Mouse (Mus musculus) stomach, embryonic 16.5 days (tissue): ENCODE measurements around the gene Sf1. TPM values are rescaled to one million over a fixed set of nuclear protein-coding genes. Genes with fewer than 3 reads are reported as not detected.
A peak's percentile ranks its signal among the peaks of the same experiment; 100 is the strongest.

ENCODE experiments used
- ATAC-seq: fragments of 200-750 bp; cut with Nextera tagmentation; 2 replicates; pipeline ENCODE4 v1.8.0; 2017; ENCODE audit warnings: moderate number of reproducible peaks, moderate TSS enrichment; ENCODE audit not compliant: insufficient read depth, low FRiP score
- H3K27ac ChIP-seq: fragments of 300-500 bp; sonication (generic); 2 replicates; pipeline ENCODE4 v1.5.1; 2014; ENCODE audit warnings: low read length
- H3K27me3 ChIP-seq: fragments of 300-500 bp; sonication (generic); 2 replicates; pipeline ENCODE4 v1.6.1; 2014; ENCODE audit warnings: low read length, control low read depth, mixed read lengths; ENCODE audit not compliant: control insufficient read depth, insufficient read depth
- H3K36me3 ChIP-seq: fragments of 300-500 bp; sonication (generic); 2 replicates; pipeline ENCODE4 v1.6.1; 2014; ENCODE audit warnings: low read length; ENCODE audit not compliant: control insufficient read depth, insufficient read depth
- H3K4me1 ChIP-seq: fragments of 300-500 bp; sonication (generic); 2 replicates; pipeline ENCODE4 v1.6.1; 2014; ENCODE audit warnings: low read length, control low read depth, mixed read lengths; ENCODE audit not compliant: control insufficient read depth, insufficient read depth
- H3K4me2 ChIP-seq: fragments of 300-500 bp; sonication (generic); 2 replicates; pipeline ENCODE4 v1.6.1; 2014; ENCODE audit warnings: low read depth, low read length, mixed read lengths
- H3K4me3 ChIP-seq: fragments of 300-500 bp; sonication (generic); replicated peaks from 2 replicates; pipeline ENCODE4 v1.5.1; 2014; ENCODE audit warnings: mild to moderate bottlenecking, low read length
- H3K9ac ChIP-seq: fragments of 300-500 bp; sonication (generic); 2 replicates; pipeline ENCODE4 v1.6.1; 2014; ENCODE audit warnings: low read length
- H3K9me3 ChIP-seq: fragments of 300-500 bp; sonication (generic); replicated peaks from 2 replicates; pipeline ENCODE4 v1.6.1; 2016; ENCODE audit warnings: low read length, control low read depth; ENCODE audit not compliant: control insufficient read depth
- WGBS: fragments of 180-500 bp; shearing (Covaris S2); extraction: QIAGEN DNeasy Blood & Tissue Kit; methylation state at CpG from one replicate; pipeline ENCODE4 v1.1.7; 2014; 5-methylcytosine and 5-hydroxymethylcytosine counted together
- polyA plus RNA-seq: library from polyadenylated mRNA; unstranded; fragments of >200 nt; fragmentation: Nextera tagmentation; extraction: Ambion mirVana; gene quantifications from 2 replicates; pipeline ENCODE4 v1.2.1, GENCODE M21; 2015

The Sf1 gene
- polyA plus RNA-seq, 1 experiment from 2014 or later: 94.5 TPM

GRCm38 (mm10) chr19:6399285-6400095 lies 36.0 kb downstream of the Sf1 start, which contains the start of gene Rasgrp2:
TSS of gene Rasgrp2 (plus strand) at chr19:6399340.
- peak; percentile 31; the same call in 1 of the 2 replicates for ATAC-seq
- no peaks in the 10 kb centered on the region for H3K36me3 ChIP-seq
- WGBS: under 1% methylated on average over 72 of the region's 87 CpGs
- peak within 1 kb of the TSS; percentile 100 for H3K4me2 ChIP-seq
- H3K27ac ChIP-seq: peak within 1 kb of the TSS; percentile 69
- no peaks in the 10 kb centered on the region for H3K9me3 ChIP-seq
- peaks cover 26% of the 10 kb centered on the region for H3K27me3 ChIP-seq
- peak within 1 kb of the TSS; percentile 82 for H3K9ac ChIP-seq
- peak within 1 kb of the TSS; percentile 66 for H3K4me3 ChIP-seq
- H3K4me1 ChIP-seq: peaks cover 34% of the 10 kb centered on the region

GRCm38 (mm10) chr19:6400096-6401086 lies 36.9 kb downstream of the Sf1 start:
- Histone ChIP-seq H3K4me2 (peak overlapping the region; percentile 100), H3K4me1 (peaks cover 34% of the 10 kb centered on the region), H3K27me3 (peaks cover 26% of the 10 kb centered on the region), H3K9me3 (no peaks in the 10 kb centered on the region), H3K9ac (peak overlapping the region; percentile 82), H3K36me3 (no peaks in the 10 kb centered on the region), H3K4me3 (peak overlapping the region; percentile 66), H3K27ac (peak overlapping the region; percentile 52; the same call in 1 of the 2 replicates)
- WGBS: 2% methylated on average over 29 of the region's 29 CpGs
- peak; percentile 6; the same call in 1 of the 2 replicates for ATAC-seq

GRCm38 (mm10) chr19:6401131-6401815 lies 37.8 kb downstream of the Sf1 start:
- Histone ChIP-seq H3K9me3 (no peaks in the 10 kb centered on the region), H3K36me3 (no peaks in the 10 kb centered on the region), H3K27me3 (peaks cover 26% of the 10 kb centered on the region), H3K4me1 (peaks cover 34% of the 10 kb centered on the region), H3K27ac (peak overlapping the region; percentile 52; the same call in 1 of the 2 replicates), H3K4me2 (peak overlapping the region; percentile 100), H3K9ac (peak overlapping the region; percentile 82), H3K4me3 (peak overlapping the region; percentile 66)
- WGBS: under 1% methylated on average over 32 of the region's 32 CpGs
- peak; percentile 39 for ATAC-seq

GRCm38 (mm10) chr19:6401951-6402350 lies 38.5 kb downstream of the Sf1 start:
- H3K9me3 ChIP-seq: no peaks in the 10 kb centered on the region
- H3K4me1 ChIP-seq: peaks cover 34% of the 10 kb centered on the region
- H3K36me3 ChIP-seq: no peaks in the 10 kb centered on the region
- no peak for ATAC-seq
- H3K27ac ChIP-seq: peak overlapping the region; percentile 19; the same call in 1 of the 2 replicates
- peak overlapping the region; percentile 66 for H3K4me3 ChIP-seq
- 11% methylated on average over 9 of the region's 9 CpGs for WGBS
- peaks cover 26% of the 10 kb centered on the region for H3K27me3 ChIP-seq
- peak overlapping the region; percentile 82; the same call in 1 of the 2 replicates for H3K9ac ChIP-seq
- peak overlapping the region; percentile 100 for H3K4me2 ChIP-seq

GRCm38 (mm10) chr19:6403869-6404268 lies 40.4 kb downstream of the Sf1 start:
- peaks cover 26% of the 10 kb centered on the region for H3K4me1 ChIP-seq

GRCm38 (mm10) chr19:6405433-6405832 lies 41.9 kb downstream of the Sf1 start:
- H3K9ac ChIP-seq: no peak overlapping the region

More at GRCm38 (mm10) chr19:6403869-6404268, 40.4 kb downstream of the Sf1 start:
- peaks cover 26% of the 10 kb centered on the region for H3K27me3 ChIP-seq
- ATAC-seq: no peak
- H3K9me3 ChIP-seq: no peaks in the 10 kb centered on the region
- WGBS: 87% methylated on average over 10 of the region's 10 CpGs
- no peak overlapping the region for H3K9ac ChIP-seq
- H3K4me2 ChIP-seq: no peak overlapping the region
- no peak overlapping the region for H3K27ac ChIP-seq
- H3K36me3 ChIP-seq: no peaks in the 10 kb centered on the region
- H3K4me3 ChIP-seq: no peak overlapping the region

GRCm38 (mm10) chr19:6407109-6407508 lies 43.6 kb downstream of the Sf1 start:
- H3K4me2 ChIP-seq: no peak overlapping the region
- 76% methylated on average over 8 of the region's 8 CpGs for whole genome bisulfite sequencing
- no peak overlapping the region for H3K27ac ChIP-seq
- H3K9me3 ChIP-seq: no peaks in the 10 kb centered on the region
- peaks cover 7% of the 10 kb centered on the region; the same call in 1 of the 2 replicates for H3K27me3 ChIP-seq
- no peak overlapping the region for H3K4me3 ChIP-seq
- H3K4me1 ChIP-seq: peaks cover 1% of the 10 kb centered on the region
- ATAC-seq: no peak
- no peak overlapping the region for H3K9ac ChIP-seq
- H3K36me3 ChIP-seq: no peaks in the 10 kb centered on the region

More at GRCm38 (mm10) chr19:6405433-6405832, 41.9 kb downstream of the Sf1 start:
- H3K4me1 ChIP-seq: peaks cover 18% of the 10 kb centered on the region
- no peaks in the 10 kb centered on the region for H3K9me3 ChIP-seq
- peaks cover 21% of the 10 kb centered on the region for H3K27me3 ChIP-seq
- no peak overlapping the region for H3K27ac ChIP-seq
- H3K4me3 ChIP-seq: no peak overlapping the region
- no peaks in the 10 kb centered on the region for H3K36me3 ChIP-seq
- 71% methylated on average over 10 of the region's 10 CpGs for WGBS
- no peak for ATAC-seq
- no peak overlapping the region for H3K4me2 ChIP-seq

- H3K4me1 ChIP-seq: no peaks in the 10 kb centered on the region
- WGBS: 59% methylated on average over 16 of the region's 16 CpGs
- H3K9me3 ChIP-seq: no peaks in the 10 kb centered on the region
- ATAC-seq: no peak
- no peaks in the 10 kb centered on the region for H3K36me3 ChIP-seq
- H3K27ac ChIP-seq: no peak overlapping the region
- H3K4me3 ChIP-seq: no peak overlapping the region
- H3K27me3 ChIP-seq: 0 out of 2 replicates have a peak, but pooled peaks cover under 1% of the 10 kb centered on the region
- H3K4me2 ChIP-seq: no peak overlapping the region
- no peak overlapping the region for H3K9ac ChIP-seq
Measured at GRCm38 (mm10) chr19:6407816-6408510, 44.5 kb downstream of the Sf1 start.
